Mouse (Mus musculus) mouse trophoblast stem cell (cell line): Measurements from ENCODE around the gene Gm20388.

Experiments
- in situ Hi-C, 2 experiments: fragments of 300-500 bp; cut with MseI, MboI; formaldehyde crosslinking; loops; 2 replicates in 1 of 2; 3 replicates in 1 of 2; pipeline ENCODE4 v1.15.1; 2025

Gene Gm20388

DNA sequence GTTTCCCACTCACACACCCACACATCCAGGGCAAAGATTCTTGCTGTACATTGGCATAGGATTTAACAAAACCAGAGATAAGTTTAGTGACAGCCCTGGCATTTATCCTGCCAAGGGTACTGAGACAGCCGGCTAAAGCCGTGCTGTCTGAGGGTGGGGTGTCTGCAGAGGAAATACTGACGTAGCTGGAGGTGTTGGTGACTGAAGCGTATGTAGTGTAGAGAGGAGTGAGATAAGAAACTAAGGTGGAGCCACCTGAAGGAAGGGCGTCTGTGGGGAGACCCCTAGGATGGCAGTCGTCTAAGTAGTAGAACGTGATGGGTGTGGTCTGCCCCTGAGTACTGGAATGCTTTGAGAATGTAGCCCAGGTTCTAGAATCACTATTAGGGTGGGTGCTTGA lies 1941.8 kb downstream of the Gm20388 start:
- in situ Hi-C loops, result loop anchor here (5.0 kb wide), 2 partner anchors 55 to 80 kb away; partner anchors contain the start of gene Slc7a5 (in 1 of the 2)

DNA sequence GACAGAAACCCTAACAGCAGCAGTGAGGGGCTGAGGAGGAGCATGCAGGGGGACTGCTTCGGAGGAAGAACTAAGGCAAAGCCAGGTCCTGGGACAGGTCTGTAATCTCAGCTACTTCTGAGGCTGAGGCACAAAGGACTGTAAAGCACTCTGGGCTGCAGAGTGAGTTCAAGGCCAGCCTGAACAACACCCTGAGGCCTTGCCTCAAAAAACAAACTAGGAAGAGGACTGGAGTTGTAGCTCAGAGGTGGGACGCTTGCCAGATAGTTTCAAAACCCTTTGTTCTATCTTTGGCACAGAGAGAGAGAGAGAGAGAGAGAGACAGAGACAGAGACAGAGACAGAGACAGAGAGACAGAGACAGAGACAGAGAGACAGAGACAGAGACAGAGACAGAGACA lies 1942.9 kb downstream of the Gm20388 start:
- in situ Hi-C loops, result loop anchor here (5.0 kb wide), 2 partner anchors 54 to 79 kb away; partner anchors contain the start of gene Slc7a5 (in 1 of the 2)

DNA sequence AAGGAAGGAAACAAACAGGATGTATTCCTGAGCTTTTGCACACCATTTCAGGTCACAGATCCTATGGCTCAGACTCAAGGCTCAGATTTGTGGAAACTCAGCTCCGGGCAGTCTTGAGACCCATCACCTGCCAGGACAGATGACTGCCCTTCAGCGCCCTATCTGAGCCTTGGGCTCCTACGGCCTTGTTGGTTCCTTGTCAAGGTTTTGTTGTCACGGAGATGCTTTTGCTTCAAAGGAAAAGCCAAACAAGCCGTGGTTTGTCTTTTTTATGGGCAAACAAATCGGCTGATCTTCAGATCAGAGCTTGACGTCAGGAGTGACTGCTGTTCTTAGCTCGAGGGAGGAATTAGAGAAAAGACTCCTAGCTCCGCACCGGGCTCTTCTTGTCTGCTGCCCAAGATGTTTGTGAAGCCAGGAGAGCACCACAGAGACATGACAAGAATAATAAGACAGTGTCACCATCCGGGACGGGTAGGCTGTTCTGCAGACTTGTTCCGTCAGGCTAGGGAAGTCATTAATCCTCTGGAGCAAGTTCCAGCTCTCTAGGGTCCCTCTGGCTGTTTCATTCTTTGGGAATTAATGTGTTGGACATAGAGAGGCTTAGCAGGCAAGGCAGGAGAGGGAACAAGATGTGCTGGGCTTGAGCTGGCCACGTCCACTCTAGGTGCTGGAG lies 1945.6 kb downstream of the Gm20388 start:
- in situ Hi-C loops, result no loop called here

DNA sequence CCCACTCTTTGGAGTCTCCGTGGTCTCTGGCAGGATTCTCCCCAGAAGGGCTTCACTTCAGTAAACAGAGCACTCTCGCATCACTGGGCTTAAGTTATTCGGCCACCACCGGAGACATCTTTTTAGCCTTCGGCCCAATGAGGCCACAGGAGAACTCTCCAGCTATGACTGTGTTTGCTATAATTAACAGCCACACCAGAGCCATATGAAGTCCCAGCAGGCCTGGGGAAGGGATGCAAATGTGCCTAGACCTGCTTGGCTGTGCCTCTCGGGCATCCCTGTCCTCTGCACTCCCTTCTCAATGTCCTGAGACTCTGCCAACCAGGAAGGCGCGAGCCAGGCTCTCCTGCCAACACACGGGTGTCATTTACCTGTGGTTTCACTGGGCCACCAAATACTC lies 1946.7 kb downstream of the Gm20388 start:
- in situ Hi-C loops, result no loop called here

DNA sequence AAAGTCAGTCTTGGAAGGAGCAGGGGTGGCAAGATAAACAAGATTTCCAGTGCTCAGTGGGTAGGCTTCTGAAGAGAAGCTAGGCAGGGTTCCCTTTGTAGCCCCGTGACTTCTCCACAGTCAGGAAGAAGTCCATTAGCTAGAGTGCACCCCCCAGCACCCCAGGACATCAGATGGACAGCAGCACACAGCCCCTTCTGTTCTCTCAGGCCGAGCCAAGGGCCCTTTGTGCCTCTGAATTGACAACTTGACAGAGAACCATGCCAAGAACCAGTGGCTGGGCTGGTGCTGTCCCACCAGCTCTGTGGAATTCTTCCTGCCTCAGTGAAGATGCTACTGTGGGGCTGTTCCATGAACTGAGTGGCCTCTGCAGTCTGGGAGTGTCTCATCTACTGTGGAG lies 1947.1 kb downstream of the Gm20388 start:
- in situ Hi-C loops, result no loop called here

DNA sequence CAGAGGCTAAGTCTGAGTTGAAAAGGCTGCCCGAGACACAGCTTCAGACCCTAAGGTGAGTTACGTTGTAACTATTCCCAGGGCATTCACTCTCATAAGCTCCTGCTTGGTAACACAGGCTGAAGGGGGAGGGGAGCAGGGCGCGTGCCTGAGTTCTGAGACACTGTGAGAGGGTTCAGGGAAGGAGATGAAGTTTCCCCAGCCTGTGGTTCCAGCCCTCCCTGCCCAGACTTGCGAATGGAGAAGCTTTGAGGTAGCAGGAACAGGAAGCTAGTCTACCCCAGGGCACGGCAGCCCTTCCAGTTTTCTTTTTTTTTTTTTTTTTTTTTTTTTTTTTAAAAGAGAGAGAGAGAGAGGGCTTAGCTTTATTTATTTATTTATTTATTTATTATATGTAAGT lies 1950.6 kb downstream of the Gm20388 start:
- in situ Hi-C loops, result no loop called here

DNA sequence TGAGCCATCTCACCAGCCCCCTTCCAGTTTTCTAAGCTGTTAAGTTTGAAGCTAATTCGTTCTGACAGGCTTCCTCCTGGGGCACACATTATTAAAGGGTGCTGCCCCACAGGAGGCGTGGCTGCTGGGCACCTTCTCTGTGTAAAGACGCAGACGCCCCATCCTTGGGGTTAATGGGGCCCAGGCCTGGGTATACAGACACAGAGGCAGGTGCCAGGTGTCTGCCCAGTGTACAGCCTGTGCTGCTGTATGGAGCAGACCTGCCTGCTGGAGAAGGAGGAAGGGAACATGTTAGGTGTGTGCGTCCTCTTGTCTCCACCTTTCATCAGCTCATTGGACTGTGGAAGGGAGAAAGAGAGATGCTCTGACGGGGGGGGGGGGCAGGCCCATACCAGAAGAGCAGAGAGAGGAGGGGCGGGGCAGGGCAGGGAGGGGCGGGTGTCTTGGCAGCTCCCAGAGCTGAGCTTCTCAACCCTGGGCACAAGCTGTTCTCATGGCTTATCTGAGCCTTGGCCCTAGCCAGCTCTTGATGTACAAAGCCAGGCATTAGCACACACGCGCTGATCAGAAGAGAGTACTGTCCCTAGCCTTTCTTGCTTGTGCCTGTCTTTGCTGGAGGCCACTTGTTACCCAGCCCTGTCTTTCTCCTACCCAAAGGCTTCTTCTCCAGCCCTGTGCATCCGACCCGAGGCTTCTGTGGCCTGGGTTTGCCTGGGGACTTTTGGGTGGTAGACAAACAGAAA lies 1951.3 kb downstream of the Gm20388 start:
- in situ Hi-C loops, result no loop called here

DNA sequence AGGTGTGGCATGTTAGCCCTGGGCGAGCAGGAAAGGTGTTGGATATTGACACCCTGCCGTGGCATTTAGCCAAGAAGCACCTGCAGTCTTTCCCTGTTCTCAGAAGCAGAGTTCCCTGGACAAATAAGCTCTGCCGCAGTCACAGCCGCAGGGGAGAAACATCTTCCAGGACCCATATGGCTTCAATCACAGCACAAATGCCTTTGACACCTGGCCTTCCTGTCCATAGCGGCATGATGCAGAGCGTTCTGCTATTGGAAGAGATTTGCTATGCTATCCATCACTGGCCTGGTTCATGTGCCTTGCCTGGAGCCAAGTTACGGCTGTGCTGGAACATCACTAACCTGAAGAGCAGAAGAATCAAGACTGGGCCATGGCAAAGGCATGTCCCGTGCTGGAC lies 1954.7 kb downstream of the Gm20388 start:
- in situ Hi-C loops, result no loop called here

DNA sequence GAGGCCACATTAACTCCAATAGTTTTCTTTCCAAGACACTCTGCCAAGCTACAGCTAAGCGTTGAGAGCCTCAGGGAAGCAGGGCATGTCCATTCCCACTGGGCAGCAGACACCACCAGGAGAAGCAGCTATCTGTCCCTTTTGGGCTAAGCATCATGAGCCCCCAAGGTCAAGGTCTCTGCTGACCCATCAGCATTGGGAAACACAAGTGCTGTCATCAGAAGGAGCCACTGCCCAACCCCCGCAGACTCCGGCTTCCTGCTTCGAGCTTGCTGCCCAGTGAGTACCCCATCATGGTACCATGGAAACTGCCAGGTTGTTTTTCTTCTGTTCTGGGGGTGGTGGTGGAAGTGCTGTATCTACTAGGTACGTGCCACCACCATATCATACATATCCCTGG lies 1957.6 kb downstream of the Gm20388 start:
- in situ Hi-C loops, result no loop called here

DNA sequence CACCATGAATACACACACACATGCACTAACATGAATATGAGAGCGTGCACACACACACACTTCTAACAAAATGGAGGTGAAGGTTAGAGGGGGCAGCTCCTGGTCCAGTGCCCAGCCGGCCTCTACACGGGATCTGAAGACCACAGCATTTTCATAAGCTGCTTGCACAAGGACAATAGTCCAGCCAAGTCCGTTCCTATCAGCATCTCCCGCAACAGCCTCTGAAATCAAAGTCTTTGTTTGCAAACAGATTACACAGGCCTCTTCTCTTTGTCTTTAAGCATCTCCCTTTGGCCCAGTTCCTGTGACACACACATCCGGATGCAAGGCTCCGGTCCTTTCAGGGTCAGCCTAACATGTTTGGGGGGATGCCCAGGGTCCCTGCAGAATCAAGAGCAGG lies 1958.3 kb downstream of the Gm20388 start:
- in situ Hi-C loops, result no loop called here

DNA sequence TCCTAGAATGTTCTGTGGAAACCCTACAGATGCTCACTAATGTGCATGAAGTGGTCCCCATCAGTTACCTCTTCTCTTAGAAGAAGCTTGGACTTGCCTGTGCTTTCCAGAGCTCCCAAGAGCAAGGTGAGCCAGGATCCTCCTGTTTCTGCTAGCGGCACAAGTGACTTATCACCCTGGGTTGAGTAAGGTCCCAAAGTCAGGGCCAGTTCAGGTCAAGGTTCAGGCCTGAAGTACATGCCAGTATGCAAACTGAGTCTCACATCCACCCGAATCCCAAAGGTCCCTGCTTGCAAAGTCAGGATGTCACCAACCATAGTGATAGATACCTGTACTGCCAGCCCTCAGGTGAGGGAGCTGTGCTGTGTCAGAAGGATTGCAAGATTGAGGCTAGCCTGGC lies 1959.5 kb downstream of the Gm20388 start:
- in situ Hi-C loops, result no loop called here

DNA sequence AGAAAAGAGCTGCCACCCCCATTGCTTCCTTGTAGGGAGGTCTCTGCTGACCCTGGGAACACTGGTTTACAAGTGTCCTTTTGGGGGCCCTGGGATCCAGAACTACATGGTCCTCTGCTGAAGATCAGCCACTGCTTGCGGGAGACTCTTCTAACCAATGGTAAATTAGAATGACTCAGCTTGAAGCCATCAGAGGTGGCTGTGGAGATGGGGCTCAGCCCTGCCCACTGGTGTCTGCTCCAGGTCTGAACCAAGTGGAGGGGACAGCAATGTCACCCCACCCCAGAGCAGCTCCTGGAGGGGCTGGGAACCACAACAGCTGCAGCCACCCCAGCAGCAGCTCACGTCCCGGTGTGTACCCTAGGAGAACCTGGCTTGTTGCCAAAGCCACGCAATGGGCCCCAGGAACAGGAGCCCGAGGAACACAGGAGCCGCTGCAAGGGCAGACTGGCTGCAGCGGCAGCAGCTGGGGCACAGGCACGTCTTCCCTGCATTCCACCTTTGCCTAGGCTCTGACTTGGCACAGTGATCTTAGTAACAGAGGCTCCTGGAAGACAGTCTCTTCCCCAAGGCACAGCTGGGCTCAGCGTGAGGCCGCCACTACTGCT lies 1961.3 kb downstream of the Gm20388 start:
- in situ Hi-C loops, result no loop called here

DNA sequence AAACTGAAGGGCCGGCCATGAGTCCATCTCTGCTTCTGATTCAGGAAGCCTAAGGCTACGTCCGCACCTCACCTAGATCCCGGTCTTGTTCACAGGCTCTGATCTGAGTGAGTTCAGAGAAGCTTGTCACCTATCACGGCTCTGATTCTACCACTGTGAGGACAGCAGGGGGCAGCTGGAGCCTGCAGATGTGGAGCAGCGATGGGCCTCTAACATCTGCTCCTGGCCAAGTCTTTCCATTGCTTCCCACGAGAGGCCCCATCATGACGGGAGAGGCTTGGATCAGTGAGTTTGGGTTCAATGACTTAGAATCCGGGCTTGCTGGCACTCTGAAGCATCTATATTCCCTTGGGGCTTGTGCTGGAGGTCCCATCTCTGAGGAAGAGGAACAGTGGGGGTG lies 1963.4 kb downstream of the Gm20388 start:
- in situ Hi-C loops, result no loop called here

DNA sequence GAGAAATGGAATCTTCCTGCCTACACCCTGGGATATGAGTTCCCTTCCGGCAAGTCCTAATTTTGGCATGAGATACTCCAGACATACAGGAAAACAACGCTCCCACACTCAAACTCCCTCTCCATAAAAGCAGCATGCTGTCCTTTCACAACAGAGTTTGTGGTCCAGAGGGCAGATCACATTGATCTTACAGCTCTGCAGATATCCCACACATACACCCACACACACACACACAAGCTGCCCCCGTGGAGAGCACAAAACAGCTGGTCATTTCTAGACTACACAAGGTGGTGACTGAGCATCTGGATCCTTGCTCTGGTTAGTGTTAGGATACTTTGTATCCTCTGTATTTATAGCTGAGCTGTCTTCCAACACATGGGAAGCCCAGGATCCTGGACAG lies 1964.4 kb downstream of the Gm20388 start:
- in situ Hi-C loops, result no loop called here

DNA sequence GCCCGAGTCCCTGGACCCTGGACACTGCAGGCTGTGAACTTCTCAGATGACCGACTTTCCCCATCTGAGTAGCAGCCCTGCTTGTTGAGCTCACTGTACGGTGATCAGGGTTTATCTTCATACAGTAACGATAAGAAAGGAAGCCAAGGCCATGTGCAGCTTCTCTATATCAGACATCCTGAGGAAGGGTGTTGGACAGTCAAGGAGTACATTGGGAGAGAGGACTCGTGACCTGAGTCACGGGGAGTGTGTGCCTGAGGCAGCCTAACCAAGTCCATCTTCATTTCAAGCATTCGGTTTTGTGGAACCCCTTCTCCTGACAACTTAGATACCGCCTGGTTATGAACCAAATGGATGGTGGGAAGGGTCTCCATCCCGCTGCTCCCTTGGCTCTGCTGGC lies 1964.9 kb downstream of the Gm20388 start:
- in situ Hi-C loops, result no loop called here

DNA sequence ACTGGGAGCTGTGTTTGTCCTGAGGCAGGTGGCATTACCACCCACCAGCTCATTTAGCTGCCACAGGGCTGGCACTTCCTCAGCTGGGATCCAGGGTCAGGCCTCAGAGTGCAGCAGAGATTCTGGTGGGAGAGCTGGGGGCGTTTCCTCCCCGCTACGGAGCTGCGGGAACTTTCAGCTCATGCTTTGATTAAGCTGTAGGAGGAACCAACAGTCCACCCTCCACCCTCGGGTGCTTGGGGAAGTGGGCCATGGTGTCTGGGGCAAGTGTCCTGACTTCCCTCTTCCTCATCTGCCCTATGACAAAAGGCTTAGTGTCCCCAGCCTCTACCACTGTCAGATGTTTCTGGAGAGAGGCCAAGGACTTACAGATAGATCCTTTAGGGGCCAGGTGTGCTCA lies 1966.6 kb downstream of the Gm20388 start:
- in situ Hi-C loops, result no loop called here

DNA sequence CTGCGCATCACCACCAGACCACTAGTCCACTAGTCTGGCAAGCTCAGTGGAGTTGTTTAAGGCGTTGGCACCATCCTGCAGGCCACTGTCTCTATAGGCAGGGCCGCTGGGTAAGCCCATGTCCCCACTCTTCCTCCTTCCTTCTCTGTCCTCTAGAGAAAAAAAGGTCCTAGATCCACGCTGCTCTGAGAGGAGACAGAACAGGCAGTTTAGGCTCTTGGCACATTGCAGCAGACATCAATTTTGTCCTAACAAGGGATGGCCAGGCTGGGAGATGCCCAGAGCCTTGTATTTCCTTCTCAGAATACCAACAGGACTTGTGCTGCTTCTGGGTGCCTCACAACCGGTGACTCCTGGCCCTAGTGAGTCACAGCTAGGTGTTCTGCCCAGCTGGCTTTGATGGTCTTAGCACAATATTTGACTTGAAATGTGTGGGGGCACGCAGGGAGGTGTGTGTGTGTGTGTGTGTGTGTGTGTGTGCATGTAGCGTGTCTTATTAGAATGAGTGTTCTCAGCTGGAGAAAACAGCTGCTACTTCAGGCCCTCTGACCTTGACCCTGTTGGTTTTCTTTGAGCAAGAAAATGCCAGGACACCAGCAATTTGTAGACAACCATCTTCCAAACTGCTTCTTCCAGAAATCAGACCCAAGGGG lies 1967.3 kb downstream of the Gm20388 start:
- in situ Hi-C loops, result no loop called here

DNA sequence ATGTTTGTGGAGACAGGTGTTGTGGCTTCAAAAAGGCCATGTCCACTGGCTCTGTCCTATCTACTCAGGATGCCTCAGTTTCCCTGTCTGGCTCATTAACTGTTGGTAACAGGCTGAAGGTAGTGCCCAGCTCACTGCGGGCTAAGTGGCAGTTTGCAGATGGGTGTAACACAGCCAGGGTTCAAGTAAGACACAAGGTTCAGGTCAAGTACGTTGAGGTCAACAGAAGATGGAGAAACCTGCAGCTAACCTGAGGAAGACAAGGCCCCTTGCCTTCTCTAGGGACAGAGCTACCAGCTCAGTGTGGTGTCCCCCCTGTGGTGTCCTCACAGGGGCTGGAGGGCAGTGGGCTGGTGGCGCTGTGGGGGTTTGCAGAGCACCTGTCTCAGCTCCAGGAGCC lies 1969.1 kb downstream of the Gm20388 start:
- in situ Hi-C loops, result no loop called here

DNA sequence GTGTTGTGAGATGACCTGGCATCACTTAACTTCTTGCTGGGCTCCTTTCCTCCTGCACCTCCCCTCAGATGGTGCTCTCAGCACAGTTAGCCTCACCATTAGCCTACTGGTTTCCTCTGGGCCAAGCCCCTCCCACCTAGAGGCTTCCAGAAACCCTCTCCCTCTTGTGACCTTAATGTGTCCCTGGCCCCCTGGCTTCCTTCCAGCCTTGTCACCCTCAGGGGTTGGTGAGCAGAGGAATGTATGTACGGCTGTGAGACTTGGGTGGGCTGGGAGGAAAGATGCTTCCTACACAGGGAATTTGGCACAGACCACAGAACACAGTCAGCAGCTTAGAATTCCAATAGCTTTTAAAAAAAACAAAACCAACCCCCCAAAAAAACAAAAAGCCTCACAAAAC lies 1970.2 kb downstream of the Gm20388 start:
- in situ Hi-C loops, result no loop called here

DNA sequence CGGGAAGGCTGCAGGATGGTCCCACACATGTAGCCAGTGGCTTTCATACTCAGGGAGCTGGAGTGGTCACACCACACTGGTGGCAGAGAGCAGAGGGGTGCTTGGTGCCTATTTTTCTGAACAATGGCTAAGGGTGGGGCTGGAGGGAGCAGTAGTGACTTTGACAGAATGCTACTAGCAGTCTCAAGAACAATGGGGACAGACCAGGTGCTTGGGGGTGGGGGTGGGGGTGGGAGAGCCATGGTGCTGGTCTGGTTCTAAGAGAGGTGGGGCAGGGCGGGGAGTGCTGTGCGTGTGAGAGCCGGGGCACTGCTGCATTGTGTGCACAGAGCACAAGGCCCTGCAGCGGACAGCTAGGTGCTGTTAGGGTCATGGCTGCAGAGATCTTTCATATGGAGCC lies 1971.3 kb downstream of the Gm20388 start:
- in situ Hi-C loops, result no loop called here

DNA sequence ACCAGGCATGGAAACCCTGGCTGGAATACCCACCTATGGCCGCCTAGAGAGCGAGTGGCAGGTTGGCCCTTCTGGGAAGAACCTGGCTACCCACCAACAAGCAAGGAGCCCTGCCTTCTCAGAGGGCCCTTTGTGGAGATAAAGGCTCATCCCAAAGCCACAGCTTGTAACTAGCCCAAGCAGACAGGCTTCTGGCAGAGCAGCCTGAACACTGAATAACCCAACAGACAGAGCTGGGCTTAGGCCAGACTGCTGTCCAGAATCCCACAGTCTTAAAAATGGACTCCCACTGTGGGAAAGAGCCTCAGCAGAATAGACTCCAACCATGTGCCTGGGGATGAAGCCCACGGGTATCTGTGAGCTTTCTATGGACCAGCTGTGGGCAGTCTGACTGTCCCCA lies 1973.5 kb downstream of the Gm20388 start:
- in situ Hi-C loops, result no loop called here

DNA sequence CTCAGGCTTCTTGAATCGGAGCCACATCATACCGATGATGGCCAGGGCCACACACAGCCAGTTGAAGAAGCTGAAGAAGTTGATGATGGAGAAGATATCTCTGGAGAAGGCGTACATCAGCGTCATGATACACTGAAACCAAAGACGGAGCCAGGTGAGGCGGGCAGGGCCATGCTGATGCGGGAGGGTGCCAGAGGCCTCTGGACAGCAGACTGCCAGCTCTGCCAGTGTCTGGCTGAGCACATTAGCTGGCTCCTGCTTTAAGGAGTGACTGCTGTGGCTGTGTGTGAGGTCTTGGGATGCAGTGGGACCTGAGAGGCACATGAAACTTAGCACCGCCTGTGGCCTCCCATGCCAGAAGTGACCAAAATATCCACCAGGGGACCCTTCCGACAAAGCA lies 1974.4 kb downstream of the Gm20388 start:
- in situ Hi-C loops, result no loop called here
